Mouse (Mus musculus) G1E (cell line): Measurements from ENCODE around the gene Slc22a8. TPM values are rescaled to one million over a fixed set of nuclear protein-coding genes. Genes with fewer than 3 reads are reported as not detected.
A peak's percentile ranks its signal among the peaks of the same experiment; 100 is the strongest.

Experiments used
- ATAC-seq: 2 replicates; pipeline ENCODE4 v1.8.0; 2016; ENCODE audit warnings: mild to moderate bottlenecking; ENCODE audit not compliant: insufficient number of reproducible peaks, poor library complexity, low FRiP score, severe bottlenecking; ENCODE audit errors: extremely low read depth
- DNase-seq: peaks from one replicate; pipeline ENCODE4 v3.0.0; 2012; ENCODE audit warnings: low spot score
- H3K27me3 ChIP-seq: 2 replicates; pipeline ENCODE4 v1.6.1; 2012; ENCODE audit warnings: mild to moderate bottlenecking, low read length, inconsistent platforms; ENCODE audit not compliant: insufficient read depth
- H3K36me3 ChIP-seq: replicated peaks from 2 replicates; pipeline ENCODE3; 2012; ENCODE audit warnings: mild to moderate bottlenecking, inconsistent platforms
- H3K4me1 ChIP-seq: 2 replicates; pipeline ENCODE4 v1.6.1; 2012; ENCODE audit warnings: low read depth, low read length, inconsistent platforms, mixed read lengths; ENCODE audit not compliant: insufficient read depth
- H3K4me3 ChIP-seq: 2 replicates; pipeline ENCODE4 v1.5.1; 2012; ENCODE audit warnings: low read depth, mild to moderate bottlenecking, inconsistent platforms, low read length, moderate library complexity, mixed read lengths
- H3K9me3 ChIP-seq: replicated peaks from 2 replicates; pipeline ENCODE4 v1.6.1; 2012; ENCODE audit warnings: inconsistent platforms
- CTCF ChIP-seq: IDR thresholded peaks from 2 replicates; pipeline ENCODE4 v1.5.1; 2012; ENCODE audit warnings: low read depth, low read length, inconsistent platforms, mixed read lengths
- GATA1 ChIP-seq: IDR thresholded peaks from 2 replicates; pipeline ENCODE4 v1.6.1; 2012; ENCODE audit warnings: borderline replicate concordance, low read length, inconsistent platforms, mixed read lengths
- GATA2 ChIP-seq: IDR thresholded peaks from 2 replicates; pipeline ENCODE4 v1.6.1; 2012; ENCODE audit warnings: low read depth, low read length, inconsistent platforms, borderline replicate concordance
- POLR2AphosphoS5 ChIP-seq: IDR thresholded peaks from 2 replicates; pipeline ENCODE4 v1.6.1; 2012; ENCODE audit warnings: low read depth, low read length, inconsistent platforms; ENCODE audit not compliant: insufficient replicate concordance
- TAL1 ChIP-seq: conservative IDR thresholded peaks from 2 replicates; pipeline ENCODE4 v1.6.1; 2012; ENCODE audit warnings: low read depth, low read length, inconsistent platforms, mixed read lengths
- polyA plus RNA-seq: library from polyadenylated mRNA; stranded (reverse); fragments of >175 nt; gene quantifications from 2 replicates; pipeline ENCODE4 v1.2.3, GENCODE M21; 2012
- total RNA-seq, 2 experiments: library from RNA; stranded (forward) in 1 of 2; stranded (reverse) in 1 of 2; fragments of 200-1000 nt in 1 of 2; fragments of >200 nt in 1 of 2; fragmentation: Nextera tagmentation in 1 of 2; gene quantifications; 2 replicates each; pipeline ENCODE4 v1.2.3; 2014 to 2017

The Slc22a8 gene
- total and polyA plus RNA-seq, 3 experiments: 0.16 TPM; not detected in 2

DNA sequence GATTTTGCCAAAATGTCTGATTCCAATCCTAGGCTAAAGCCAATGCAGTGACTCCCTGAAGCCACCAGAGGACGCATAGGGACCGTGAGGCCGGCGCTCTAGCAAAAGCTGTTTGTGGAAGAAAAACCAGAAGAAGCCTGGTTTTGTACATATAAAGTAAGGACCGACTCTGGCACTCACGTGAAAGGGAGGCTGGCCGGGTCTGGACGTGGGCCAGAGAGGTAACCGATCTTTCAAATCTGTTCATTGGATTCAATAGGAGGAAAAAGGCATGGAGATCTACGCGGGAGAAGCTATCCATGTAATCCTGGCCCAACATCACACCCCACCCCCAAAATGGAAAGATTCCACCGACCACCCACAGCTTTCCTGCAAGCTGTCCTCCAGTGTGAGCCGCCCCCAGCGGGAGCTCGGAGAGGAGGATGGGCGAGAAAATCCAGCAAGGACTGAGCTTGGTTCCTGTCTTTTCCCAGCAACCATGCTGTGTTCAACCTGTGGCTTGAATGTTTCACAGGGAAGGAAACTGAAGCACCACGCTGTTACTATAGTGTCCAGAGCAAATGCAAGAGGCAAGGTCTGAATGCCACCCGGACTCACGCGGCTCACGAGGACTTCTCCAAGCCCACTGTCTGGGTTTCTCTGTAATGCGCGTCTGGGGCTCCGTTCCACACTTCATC lies 12.6 kb upstream of the Slc22a8 start:
- Histone ChIP-seq H3K4me3 (no peak overlapping the region), H3K27me3 (peaks cover 26% of the 10 kb centered on the region), H3K9me3 (no peaks in the 10 kb centered on the region), H3K4me1 (peaks cover 9% of the 10 kb centered on the region), H3K36me3 (no peaks in the 10 kb centered on the region)
- DNase-seq: no peak
- TF ChIP-seq CTCF (peak; percentile 95), TAL1 (no peak), GATA1 (no peak)
- ATAC-seq: no peak

DNA sequence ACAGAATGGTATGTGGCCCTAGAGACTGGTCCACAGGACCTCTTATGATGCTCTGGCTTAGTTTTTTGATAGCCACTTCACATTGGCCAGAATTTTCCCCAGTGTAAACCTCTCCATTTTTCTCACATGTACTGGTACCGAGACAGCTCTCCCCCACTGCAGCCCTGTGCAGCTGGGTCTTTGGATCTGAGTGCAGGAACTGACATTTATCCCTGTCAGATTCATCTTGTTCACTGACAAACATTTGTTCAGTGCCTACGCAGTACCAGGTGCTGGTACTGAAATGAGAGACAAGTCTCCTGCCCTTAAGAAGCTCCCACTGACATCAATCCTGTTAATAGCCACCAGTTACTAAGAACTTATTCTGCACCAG lies 12.1 kb upstream of the Slc22a8 start:
- no peak for TF ChIP-seq GATA2
- no peak for TF ChIP-seq CTCF
- TF ChIP-seq GATA1: no peak
- no peak for TF ChIP-seq POLR2AphosphoS5
- TF ChIP-seq TAL1: no peak
- Histone ChIP-seq H3K9me3 (no peaks in the 10 kb centered on the region), H3K36me3 (no peaks in the 10 kb centered on the region), H3K27me3 (peaks cover 23% of the 10 kb centered on the region), H3K4me1 (peaks cover 9% of the 10 kb centered on the region), H3K4me3 (no peak overlapping the region)
- ATAC-seq (no peak), DNase-seq (no peak)

DNA sequence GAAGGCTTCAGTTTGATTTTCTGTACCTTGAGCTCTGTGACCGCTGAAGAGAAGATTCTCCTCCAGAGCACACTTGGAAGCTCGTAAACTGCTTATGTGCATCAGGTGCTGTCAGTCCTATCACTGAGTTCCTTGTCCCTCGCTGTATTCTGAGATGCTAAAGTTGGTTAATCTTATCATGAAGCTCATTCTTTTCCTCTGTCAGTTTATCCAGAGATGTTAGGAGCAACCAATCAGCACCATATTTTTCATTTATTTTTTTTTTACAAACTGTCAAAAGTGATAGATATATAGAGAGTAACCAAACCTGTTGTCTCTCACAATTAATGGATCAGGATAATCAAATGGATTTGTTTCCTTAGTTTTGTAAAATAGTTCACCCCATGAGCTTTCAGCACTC lies 5.8 kb upstream of the Slc22a8 start:
- DNase-seq: no peak
- peaks cover 19% of the 10 kb centered on the region for H3K4me1 ChIP-seq
- ATAC-seq: no peak
- no peak overlapping the region for H3K4me3 ChIP-seq
- no peaks in the 10 kb centered on the region for H3K36me3 ChIP-seq
- H3K27me3 ChIP-seq: 0 out of 2 replicates have a peak, but pooled peaks cover 2% of the 10 kb centered on the region
- TF ChIP-seq TAL1 (no peak), GATA1 (no peak), GATA2 (no peak), POLR2AphosphoS5 (no peak), CTCF (no peak)
- H3K9me3 ChIP-seq: no peaks in the 10 kb centered on the region

DNA sequence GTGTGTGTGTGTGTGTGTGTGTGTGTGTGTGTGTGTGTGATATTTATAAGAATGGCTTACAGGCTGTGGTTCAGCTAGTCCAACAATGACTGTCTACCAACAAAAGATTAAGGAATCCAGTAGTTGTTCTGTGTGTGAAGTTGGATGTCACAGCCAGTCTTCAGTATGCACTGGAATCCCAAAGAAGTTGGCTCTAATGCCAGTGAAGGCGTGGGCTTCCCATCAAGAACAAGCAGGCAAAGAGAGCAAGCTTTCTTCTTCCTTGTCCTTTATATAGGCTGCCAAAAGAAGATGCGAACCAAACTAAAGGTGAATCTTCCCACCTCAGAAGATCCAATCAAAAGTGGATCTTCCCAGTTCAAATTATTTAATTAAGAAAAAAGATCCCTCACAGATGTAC lies 5.2 kb upstream of the Slc22a8 start:
- peaks cover 20% of the 10 kb centered on the region for H3K4me1 ChIP-seq
- H3K9me3 ChIP-seq: no peaks in the 10 kb centered on the region
- no peaks in the 10 kb centered on the region for H3K36me3 ChIP-seq
- no peak for DNase-seq
- no peaks in the 10 kb centered on the region for H3K27me3 ChIP-seq
- H3K4me3 ChIP-seq: no peak overlapping the region
- no peak for TF ChIP-seq GATA1
- no peak for TF ChIP-seq TAL1
- TF ChIP-seq GATA2: no peak
- no peak for TF ChIP-seq CTCF
- ATAC-seq: no peak

DNA sequence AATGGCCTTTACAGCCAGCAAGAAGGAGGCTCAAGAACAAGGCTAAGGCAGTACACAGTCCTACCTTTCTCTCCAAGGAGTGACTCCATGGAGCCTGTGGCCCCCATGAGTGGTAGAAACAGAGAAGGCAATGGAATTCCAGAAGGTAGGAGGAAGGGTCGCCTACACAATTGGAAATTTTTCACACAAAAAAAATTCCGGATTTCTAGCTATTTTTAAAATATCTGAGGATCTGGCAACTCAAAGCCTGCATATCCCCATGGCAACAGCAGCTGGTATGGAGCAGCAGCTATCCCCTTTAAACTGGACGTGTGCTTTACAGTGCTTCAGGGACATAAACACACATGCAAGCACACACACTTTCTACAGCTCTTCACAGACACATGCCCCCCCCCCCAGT lies 4.7 kb upstream of the Slc22a8 start:
- Histone ChIP-seq H3K36me3 (no peaks in the 10 kb centered on the region), H3K9me3 (no peaks in the 10 kb centered on the region), H3K4me1 (peaks cover 25% of the 10 kb centered on the region), H3K4me3 (no peak overlapping the region), H3K27me3 (no peaks in the 10 kb centered on the region)
- ATAC-seq (no peak), DNase-seq (no peak)
- TF ChIP-seq GATA1 (no peak), POLR2AphosphoS5 (no peak), TAL1 (no peak), CTCF (no peak), GATA2 (no peak)

DNA sequence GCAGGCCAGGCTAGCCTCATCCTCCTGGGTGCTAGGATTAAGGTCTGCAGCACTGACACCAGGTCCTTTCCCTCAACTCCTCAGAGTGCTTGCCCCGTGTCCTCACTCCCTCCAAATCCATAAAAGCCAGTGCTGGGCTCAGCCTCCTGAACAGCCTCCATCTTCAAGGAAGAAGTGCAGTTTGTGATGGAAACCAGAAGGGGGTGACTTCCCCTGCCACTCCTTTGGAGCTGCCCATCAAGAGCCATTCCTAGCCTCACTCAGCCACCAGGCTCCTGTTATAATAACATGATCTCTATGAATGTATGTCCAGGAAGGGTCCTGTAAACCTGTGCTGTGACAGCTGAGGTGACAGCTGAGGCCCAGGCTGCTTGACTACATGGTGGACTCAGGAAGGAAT lies 3.7 kb upstream of the Slc22a8 start:
- H3K9me3 ChIP-seq: no peaks in the 10 kb centered on the region
- DNase-seq (no peak), ATAC-seq (no peak)
- H3K36me3 ChIP-seq: no peaks in the 10 kb centered on the region
- no peak for TF ChIP-seq CTCF
- no peak for TF ChIP-seq POLR2AphosphoS5
- TF ChIP-seq TAL1: no peak
- no peak for TF ChIP-seq GATA2
- no peak for TF ChIP-seq GATA1
- no peaks in the 10 kb centered on the region for H3K27me3 ChIP-seq
- H3K4me1 ChIP-seq: peaks cover 29% of the 10 kb centered on the region
- H3K4me3 ChIP-seq: no peak overlapping the region

DNA sequence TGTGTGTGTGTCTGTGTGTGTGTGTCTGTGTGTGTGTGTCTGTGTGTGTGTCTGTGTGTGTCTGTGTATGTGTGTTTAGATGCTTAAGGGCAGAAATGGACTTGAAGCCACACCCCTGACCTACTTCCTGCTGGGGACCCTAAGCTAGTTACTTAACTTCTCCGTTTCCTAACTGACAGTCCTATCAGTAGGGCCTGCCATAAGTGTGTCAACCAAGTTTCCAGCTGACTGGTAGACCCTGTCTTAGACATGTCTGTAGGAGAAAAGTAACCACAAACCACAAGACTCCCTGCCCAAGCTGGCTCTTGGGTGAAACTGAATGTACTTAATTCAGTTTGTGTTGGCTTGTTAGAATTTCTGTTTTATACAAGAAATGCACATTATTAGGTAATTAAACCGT lies 1.1 kb downstream of the Slc22a8 start:
- Histone ChIP-seq H3K4me1 (peaks cover 59% of the 10 kb centered on the region), H3K9me3 (no peaks in the 10 kb centered on the region), H3K27me3 (peaks cover 7% of the 10 kb centered on the region; the same call in 1 of the 2 replicates), H3K36me3 (no peaks in the 10 kb centered on the region), H3K4me3 (peak overlapping the region; percentile 15; the same call in 1 of the 2 replicates)
- ATAC-seq: peak; percentile 82
- no peak for TF ChIP-seq GATA1
- TF ChIP-seq CTCF: no peak
- no peak for TF ChIP-seq GATA2
- no peak for TF ChIP-seq TAL1
- no peak for TF ChIP-seq POLR2AphosphoS5
- peak; percentile 86 for DNase-seq
